Mouse (Mus musculus) testis, adult 2 months (tissue): ENCODE results near the gene Pkdcc.

Source experiments
- CTCF ChIP-seq: fragments of 200-500 bp; IDR thresholded peaks from 2 replicates; pipeline ENCODE4 v1.5.1; 2012; ENCODE audit warnings: low read depth, mild to moderate bottlenecking, inconsistent platforms, low read length, moderate library complexity; ENCODE audit not compliant: control insufficient read depth, insufficient read depth, insufficient replicate concordance
- POLR2A ChIP-seq: fragments of 200-500 bp; IDR thresholded peaks from 2 replicates; pipeline ENCODE4 v1.6.1; 2012; ENCODE audit warnings: low read depth, mild to moderate bottlenecking, inconsistent platforms, low read length, moderate library complexity; ENCODE audit not compliant: control insufficient read depth

- no peak for TF ChIP-seq CTCF
- no peak for TF ChIP-seq POLR2A
Observed at GRCm38 (mm10) chr17:83267202-83268128, 52.4 kb downstream of the Pkdcc start.
